Mouse (Mus musculus): ENCODE results near the gene Il23a.
"Not testable (repeated sequence)": the region's sequence is repeated elsewhere in the genome, so short reads cannot be mapped to it uniquely, and the experiment has no call there.

The Il23a gene

GRCm38 (mm10) chr10:128298702-128299171 is at the start of gene Il23a:
Gene Il23a (minus strand): TSS chr10:128298752.
- DNase-seq (ENCODE audit: low spot score): no peak

- DNase-seq (ENCODE audit: low spot score): no peak
Observed at GRCm38 (mm10) chr10:128347541-128347940, 49.0 kb upstream of the Il23a start.

GRCm38 (mm10) chr10:128344568-128345275 is 46.2 kb upstream of the Il23a start:
- peak; percentile 85 for DNase-seq (ENCODE audit: low spot score)

GRCm38 (mm10) chr10:128343436-128343835 is 44.9 kb upstream of the Il23a start:
- peak; percentile 82 for DNase-seq (ENCODE audit: low spot score)

GRCm38 (mm10) chr10:128340257-128340656 is 41.7 kb upstream of the Il23a start:
- DNase-seq (ENCODE audit: low spot score): no peak

GRCm38 (mm10) chr10:128338948-128339347 is 40.4 kb upstream of the Il23a start:
- DNase-seq (ENCODE audit: low spot score): peak; percentile 89

- peak; percentile 45 for DNase-seq (ENCODE audit: low spot score)
Observed at GRCm38 (mm10) chr10:128338415-128338814, 39.9 kb upstream of the Il23a start.

- peak; percentile 98 for DNase-seq (ENCODE audit: low spot score)
Observed at GRCm38 (mm10) chr10:128337306-128338181, 39.0 kb upstream of the Il23a start, which contains the start of gene Cs. Gene Cs (plus strand): TSS chr10:128337734.

GRCm38 (mm10) chr10:128336597-128336996 is 38.0 kb upstream of the Il23a start:
- DNase-seq (ENCODE audit: low spot score): no peak

GRCm38 (mm10) chr10:128336195-128336594 is 37.6 kb upstream of the Il23a start:
- no peak for DNase-seq (ENCODE audit: low spot score)

- DNase-seq (ENCODE audit: low spot score): peak; percentile 81
Observed at GRCm38 (mm10) chr10:128335582-128335981, 37.0 kb upstream of the Il23a start.

- not testable (repeated sequence) for DNase-seq (ENCODE audit: low spot score)
Observed at GRCm38 (mm10) chr10:128332358-128333249, 34.1 kb upstream of the Il23a start.

GRCm38 (mm10) chr10:128327610-128328009 is 29.1 kb upstream of the Il23a start:
- no peak for DNase-seq (ENCODE audit: low spot score)

- DNase-seq (ENCODE audit: low spot score): no peak
Observed at GRCm38 (mm10) chr10:128326825-128327224, 28.3 kb upstream of the Il23a start.

- no peak for DNase-seq (ENCODE audit: low spot score)
Observed at GRCm38 (mm10) chr10:128323516-128323915, 25.0 kb upstream of the Il23a start.

GRCm38 (mm10) chr10:128322141-128323108 is 23.9 kb upstream of the Il23a start, which contains the start of gene Cnpy2:
Gene Cnpy2 (plus strand): TSS chr10:128322459.
- peak; percentile 84 for DNase-seq (ENCODE audit: low spot score)

GRCm38 (mm10) chr10:128321641-128322040 is 23.1 kb upstream of the Il23a start:
- no peak for DNase-seq (ENCODE audit: low spot score)

- DNase-seq (ENCODE audit: low spot score): no peak
Observed at GRCm38 (mm10) chr10:128315578-128315977, 17.0 kb upstream of the Il23a start.

- no peak for DNase-seq (ENCODE audit: low spot score)
Observed at GRCm38 (mm10) chr10:128310902-128311301, 12.3 kb upstream of the Il23a start.

GRCm38 (mm10) chr10:128310177-128310576 is 11.6 kb upstream of the Il23a start:
- peak; percentile 76 for DNase-seq (ENCODE audit: low spot score)

Data from adipocyte (in vitro differentiated cells).